Mouse (Mus musculus) cerebellum, postnatal 14 days (tissue): ENCODE results near the gene Ly6f.
"Not testable (repeated sequence)": the region's sequence is repeated elsewhere in the genome, so short reads cannot be mapped to it uniquely, and the experiment has no call there.

Source experiments
- DNase-seq, 2 experiments: peaks; one replicate each; pipeline ENCODE4 v3.0.0; 2021; ENCODE audit warnings: mixed read lengths in 2 of 2

Gene Ly6f

DNA sequence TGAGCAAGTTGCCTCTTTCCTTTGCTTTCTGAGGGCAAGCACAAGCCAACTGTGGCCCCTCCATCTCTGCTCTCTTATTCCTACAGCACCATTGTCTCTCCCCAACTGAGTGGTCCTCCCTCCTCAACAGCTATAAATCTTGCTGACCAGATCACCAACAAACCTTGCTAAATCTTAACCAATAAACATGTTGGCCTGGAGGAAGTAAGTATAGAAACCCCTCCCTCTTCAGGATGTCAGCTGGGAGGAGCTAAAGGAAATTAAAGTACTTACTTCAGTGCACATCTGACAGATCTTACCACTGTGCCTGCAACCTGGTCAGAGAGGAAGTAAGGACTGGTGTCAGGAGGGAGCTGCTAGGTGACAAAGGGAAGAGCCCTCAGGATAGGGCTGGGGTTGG is at the start of gene Ly6f:
Gene Ly6f, plus strand, starts transcription at position 301 of the 400 bp plus-strand sequence.
- no peak for DNase-seq

DNA sequence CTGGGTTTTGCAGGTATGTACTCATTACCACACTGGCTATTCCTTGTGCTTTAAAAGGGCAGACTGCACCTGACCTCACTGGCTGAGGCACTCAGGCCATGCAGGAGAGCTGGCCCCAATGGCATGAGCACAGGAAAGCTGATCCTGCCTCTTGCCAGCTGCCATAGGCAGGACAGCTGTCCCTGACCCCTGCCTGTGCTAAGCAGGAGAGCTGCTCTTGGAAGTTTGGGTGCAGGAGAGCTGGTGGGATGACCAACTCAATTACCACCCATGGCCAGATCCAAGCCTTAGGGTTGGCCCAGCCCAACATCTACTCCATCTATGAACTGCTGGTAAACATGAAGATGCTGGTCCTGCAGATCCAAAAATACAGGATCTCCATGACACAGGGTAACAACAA is 46.3 kb upstream of the Ly6f start:
- no peak for DNase-seq

DNA sequence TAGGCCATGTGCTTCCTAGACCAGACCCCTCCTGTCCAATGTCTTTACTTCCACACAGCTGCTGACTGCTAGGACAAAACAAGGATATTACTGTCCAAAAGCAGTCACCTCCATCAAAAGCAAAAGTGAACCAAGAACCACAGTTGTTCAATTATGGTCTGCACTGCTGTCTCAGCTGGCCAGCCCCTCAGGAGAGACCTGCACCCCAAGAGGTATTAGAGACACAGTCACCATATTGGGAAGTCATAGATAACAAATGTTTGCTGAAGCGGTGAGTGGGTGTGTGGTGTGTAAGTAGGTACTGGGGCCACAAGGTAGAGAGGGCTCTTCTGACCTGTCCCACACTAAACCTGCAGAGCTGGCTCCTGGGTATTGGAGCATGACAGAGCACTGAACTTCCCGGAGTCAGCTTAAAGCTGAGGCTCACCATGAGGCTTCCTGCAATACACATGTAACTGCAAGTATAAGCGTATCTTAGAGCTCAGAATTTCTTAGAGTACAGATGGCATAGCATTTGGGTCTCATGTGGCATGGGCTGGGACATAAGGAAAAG is 30.4 kb upstream of the Ly6f start:
- no peak for DNase-seq

DNA sequence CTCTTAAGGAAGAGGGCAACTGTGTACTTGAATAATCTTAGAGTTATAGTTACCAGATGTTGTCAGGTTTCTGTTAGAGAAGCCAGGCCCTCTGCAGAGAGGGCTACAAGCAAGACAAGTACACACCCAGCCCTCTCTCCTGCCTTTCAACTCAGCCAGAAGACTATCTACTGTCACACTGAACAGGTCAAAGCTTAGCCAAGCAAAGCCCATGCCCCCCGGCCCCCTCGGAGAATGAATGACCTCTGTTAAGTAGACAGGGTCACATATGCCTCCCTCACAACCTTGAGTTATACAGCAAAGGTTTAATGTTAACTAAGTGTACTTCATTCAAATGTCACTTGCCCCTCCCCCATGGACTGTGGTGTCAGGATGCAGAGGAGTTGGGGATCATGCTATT is 27.7 kb upstream of the Ly6f start:
- no peak for DNase-seq

DNA sequence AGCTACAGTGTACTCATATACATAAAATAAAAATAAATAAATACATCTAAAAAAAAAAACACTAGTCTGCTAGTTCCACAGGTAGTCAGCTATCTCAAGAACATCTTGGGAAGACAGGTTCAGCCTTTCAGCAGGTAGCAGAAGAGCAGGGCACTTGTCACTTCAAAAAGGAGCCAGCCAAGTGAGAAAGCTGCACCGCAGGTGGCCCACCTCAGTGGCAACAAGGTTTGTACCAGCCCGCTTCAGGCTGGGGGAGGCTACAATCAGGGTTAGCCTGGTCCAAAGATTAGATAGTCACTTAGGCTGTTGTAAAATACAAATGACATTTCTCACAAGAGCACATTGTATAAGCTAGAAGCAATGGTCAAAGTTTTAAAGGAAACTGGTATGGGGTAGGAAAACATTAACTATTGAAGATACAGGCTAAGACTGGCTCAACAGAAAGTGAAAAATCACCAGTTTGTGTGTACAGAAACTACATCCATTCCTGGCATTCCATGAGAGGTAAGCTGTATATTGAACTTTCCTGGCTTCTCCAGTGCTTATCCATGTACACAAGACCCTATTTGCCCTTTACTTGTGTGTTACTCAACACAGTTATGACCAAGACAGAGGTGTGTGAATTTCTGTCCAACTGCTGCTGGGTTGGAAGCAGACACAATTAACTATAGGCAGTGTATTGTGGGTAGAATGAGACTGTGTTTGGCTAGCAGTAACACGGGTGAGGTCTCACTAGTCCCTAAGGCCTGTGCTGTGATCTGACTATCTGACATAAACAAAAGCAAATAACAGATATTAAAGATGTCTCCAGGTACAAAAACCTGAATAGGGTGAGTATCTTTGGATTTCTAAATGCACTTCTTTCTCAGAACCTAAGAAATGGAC is 25.2 kb upstream of the Ly6f start:
- DNase-seq = no peak

DNA sequence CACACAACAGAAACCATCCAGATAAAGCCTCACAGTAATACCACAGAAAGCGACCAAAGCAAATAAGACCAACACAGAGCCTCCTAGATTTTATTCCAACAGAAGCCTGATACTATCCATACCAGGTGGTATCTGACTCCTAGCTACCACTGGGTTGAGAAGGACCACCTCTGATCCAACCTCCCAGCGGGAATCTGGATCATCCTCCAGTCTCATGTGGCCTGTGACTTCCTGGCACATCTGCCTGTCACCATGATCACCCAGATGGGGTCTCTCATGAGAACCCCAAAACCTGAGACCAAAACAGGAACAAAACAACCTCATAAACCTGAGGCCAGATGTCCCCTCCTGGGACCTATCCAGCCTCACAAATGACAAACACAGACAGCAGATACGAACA is 13.6 kb upstream of the Ly6f start:
- DNase-seq = no peak

DNA sequence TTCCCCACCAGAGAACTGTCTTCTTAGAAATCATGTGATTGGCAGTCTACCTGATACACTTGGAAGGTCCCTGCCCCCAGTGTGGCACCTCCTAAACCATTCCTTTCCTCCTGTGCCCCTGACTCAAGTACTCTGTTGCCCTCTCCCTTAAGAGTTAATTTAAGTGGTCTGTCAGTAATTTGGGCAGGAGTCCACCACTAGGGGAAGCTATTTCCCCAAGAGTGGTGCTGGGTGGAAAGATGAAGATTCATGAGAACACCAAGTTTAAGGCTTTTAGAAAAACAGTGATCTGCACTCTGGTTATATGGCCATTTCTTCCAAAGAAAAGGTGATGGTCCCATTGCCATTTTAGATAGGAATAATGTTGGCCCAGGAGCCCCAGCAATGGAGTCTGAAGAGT is 2.4 kb upstream of the Ly6f start:
- DNase-seq = no peak

DNA sequence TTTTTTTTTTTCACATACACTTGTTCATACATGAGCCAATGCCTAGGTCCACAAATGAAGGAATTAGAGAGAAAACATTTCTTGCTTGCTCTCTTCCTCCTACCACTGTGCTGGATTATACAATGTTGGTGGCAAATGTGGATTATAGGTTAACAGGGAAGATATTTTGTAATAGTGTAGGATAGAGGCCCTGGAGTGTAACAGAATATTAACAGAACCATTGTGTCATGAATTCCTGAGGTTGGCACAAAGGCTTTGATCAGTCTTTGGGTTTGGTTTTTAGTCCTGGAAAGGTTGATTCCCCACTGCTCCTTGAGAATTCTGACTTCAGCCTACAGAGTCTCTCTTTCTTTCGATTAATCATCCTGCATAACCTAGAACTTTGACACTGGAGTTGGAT is 1.6 kb upstream of the Ly6f start:
- no peak for DNase-seq

DNA sequence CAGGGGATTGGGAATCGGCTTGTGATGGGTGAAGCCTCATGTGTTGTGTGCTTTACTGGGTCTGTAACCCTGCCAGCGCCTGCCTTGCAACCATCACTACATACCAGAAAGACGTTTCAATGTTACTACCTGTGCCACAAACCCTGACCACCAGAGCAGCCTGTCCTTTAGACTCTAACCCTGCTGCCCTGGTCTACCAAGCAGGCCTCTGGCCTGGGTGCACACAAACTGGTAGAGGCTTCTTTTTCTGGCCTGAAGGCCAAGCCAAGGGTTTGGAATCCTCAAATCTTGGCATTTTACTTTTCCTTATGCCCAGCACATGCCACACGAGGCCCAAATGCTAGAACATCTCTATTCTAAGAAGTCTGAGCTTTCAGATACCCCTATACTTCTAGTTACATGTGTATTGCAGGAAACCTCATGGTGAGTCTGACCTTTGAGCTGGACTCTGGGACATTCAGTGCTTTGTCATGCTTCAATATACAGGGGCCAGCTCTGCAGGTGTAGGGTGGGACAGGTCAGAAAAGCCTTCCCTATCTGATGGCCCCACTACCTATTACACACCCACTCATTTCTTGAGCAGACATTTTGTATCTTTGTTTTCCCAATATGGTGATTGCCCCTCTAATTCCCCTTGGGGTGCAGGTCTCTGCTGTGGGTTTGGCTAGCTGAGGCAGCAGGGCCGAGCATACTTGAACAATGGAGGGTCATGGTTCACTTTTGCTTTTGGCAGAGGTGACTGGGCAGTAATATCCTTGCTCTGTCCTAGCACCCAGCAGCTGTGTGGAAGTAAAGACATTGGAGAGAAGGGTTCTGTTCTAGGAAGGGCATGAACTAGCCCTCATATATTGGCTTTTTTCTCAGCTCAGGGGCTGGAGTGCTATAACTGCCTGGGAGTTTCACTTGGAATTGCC is 952 bp downstream of the Ly6f start:
- DNase-seq = no peak

DNA sequence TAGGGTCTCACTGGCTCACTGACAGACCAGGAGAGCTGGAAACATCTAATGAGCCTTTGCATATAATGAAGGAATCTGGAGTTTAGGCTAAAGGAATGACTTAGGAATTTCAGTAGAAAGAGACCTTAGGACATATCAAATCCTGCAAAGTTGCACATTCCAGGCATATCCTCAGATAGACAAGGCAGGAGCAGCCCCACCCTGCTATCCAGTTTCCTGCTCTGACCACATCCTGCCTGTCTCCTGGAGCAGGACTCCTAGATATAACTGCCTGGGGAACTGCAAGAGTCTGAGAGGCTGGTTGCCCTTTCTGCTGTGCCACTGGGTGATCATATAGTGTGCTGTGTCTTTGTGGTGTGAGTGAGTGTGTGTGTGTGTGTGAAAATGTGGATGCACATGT is 1.9 kb downstream of the Ly6f start:
- no peak for DNase-seq

DNA sequence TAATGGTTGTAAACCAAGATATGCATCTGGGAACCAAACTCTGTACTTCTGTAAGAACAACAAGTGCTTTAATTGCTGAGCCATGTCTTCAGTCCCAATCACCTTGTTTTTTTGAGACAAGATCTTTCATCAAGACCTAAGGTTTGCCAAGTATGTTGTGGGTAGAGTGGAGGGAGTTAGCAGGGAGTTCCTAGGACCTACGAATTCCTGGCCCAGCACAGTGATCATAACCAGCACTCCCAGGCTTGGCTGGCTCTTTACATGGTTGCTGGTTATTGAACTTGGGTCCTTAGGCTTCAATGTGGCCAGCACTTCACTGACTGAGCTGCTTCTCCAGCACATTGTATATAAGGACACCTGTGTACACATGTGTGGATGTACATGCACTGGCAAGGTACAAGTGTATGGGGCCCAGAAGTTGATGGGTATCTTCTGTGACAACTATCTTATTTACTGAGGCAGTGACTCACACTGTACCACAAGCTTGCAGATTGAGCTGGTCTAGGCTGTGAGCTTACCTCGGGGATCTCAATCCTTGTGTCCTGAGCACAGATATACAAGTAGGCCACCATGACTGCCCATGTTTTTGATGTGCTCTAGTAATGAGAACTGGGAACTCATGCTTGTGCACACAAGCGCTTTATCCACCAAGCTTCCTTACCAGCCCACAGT is 2.6 kb downstream of the Ly6f start:
- no peak for DNase-seq

DNA sequence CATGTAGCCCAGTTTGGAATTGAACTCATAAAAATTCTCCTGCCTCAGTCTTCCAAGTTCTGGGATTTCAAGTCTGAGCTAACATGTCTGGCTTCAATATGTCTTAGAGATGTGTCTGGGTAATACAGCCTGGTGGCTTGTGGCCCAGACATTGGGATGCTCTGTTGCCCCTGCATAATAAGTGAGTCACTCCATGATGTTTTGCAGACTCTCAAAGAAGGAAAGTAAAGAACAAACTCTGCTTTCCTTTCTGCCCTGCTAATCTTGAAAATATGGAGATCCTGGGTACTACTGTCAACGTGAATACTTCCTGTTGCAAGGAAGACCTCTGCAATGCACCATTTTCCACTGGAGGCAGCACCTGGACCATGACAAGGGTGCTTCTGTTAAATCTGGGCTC is 3.2 kb downstream of the Ly6f start:
- no peak for DNase-seq

DNA sequence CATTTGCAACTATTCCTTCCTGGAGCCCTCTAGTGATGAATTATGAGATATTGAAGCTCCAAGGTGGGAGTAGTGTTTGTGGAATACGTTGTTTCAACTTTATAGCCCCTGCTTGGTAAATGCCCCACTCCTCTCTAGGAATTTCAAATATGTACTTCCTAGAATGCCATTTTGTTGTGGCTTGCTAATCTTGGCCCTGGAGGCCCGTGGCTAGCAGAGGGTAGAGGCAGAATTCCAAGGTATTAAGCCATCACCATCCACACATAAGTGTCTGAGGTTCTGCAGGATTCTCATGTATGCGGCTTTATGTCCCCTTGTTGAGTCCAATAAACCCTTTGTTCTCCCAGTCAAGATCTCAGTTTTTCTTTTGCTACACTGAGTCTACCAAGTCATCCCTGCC is 3.7 kb downstream of the Ly6f start:
- DNase-seq = no peak

DNA sequence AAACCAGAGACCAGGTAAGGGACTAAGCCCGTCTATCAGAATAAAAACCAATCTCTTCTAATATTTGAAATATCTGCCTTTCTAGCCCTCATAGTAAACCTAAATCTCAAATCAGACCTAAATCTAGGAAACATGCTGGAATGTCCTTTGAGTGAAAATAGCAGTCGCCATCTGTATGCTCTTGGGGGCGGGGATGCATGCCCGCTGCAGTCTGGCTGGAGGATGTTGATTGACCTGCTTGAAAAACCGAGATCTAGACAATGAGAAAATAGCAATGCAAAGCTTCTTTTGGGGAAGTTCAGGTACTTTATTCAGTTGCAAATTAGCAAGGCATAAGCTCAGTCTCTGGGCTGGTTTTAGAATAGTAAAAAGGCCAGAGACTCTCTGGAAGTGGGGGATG is 13.8 kb downstream of the Ly6f start:
- DNase-seq = not testable (repeated sequence)

DNA sequence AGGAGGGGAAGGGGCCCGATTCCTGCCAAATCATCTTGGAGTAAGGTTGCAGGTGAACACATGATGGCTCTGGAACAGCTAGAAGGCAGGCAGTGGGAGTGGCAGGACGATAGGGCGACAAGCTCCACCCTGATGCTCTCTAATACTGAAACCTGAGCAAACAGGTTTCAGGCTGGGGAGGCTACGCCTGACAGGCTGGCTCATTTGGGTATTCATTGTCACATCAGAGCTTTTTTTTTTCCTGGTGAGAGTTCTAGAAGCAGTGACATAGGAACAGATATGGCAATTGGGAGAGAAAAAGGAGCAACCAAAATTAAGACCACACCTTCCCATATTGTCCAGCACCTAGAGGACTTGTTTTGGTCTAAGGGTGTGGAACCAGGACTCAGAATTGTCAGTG is 18.3 kb downstream of the Ly6f start:
- not testable (repeated sequence) for DNase-seq

DNA sequence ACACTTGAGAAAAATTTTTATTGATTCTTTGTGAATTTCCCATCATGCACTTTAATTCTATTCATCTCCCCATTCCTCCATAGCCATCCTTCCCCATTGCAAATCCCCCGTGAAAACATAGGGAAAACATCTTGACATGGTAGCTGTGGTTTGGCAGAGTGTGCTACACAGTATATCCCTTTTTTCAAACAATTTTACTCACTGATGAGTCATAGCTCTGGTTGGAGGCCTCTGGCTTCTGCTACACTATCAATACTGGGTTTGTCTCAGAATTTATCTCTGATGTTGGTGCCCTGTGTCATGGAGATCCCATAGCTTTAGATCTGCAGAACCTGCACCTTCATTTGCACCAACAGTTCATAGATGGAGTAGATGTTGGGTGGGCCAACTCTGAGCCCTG is 24.2 kb downstream of the Ly6f start:
- no peak for DNase-seq

DNA sequence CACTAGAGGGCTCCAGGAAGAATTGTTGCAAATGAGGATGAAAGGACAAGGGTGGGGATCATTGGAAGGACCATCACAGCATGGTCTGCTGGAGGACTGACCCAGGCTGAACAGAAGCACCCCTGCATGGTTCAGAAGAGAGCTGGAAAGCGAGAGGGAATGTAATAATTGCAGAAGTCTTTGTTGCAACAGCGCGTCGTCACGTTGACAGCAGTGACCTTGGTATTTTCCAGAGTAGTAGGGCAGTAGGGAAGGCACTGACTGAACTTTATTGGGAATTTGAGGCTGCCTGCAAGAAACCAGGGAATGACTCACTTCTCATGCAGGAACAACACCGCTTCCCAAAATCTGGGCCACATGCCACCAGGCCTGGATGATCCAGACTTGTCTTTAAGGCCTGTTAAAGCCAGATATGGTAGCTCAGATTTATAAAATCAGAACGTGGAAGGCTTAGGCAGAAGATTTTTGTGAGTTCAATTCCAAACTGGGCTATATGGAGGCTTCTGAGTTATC is 25.7 kb downstream of the Ly6f start:
- peak in 1 of 2 experiments; percentile 3 for DNase-seq

DNA sequence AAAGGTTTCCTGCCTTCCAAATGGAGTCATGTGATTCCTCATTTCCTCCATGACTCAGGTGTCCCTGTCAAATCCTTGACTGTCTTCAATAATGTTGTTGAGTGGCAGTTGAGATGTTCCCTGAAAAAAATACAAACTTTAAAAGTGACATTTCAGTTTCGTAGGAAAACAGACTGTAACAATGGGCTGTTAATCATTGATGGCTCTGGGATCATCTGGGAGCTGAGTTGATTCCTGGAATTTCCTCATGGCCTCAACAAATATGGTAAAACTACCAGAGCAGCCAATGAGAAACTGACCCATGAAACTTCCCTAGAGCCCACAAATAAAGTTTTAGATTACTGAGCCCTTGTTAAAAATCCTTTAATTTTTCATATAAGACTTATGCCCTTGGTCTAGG is 37.9 kb downstream of the Ly6f start:
- no peak for DNase-seq

DNA sequence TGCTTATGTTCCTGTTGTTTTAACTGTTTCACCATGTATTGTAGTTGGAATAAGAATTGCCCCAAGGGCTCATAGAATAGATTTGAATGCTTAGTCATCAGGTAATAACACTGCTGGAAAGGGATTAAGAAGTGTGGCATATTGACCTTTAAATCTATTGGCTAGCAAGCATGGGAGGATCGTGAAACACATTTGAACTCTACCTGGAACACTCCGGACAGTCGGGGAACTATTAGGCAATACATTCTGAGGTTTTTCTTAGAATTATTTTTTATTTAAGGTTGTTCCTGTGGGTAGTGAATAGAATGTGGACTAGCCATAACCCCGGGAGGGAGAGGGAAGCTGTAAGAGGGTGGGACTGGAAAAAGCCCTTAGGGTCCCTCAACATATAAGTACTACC is 41.0 kb downstream of the Ly6f start:
- DNase-seq = no peak

DNA sequence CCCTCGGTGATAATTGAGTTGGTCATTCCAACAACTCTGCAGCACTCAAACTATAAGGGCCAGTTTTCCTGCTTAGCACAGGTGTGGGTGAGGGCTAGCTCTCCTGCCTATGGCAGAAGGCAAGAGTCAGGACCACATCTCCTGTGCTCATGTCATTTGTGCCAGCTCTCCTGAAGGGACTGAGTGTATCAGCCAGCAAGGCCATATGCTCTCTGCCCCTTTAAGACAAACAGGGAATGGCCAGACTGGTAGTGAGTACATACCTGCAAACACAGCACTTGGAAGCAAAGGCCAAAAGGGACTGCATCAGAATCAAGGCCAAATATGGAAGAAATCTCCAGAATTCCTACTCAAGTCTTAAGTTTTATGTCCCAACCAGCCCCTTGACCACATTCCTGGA is 41.7 kb downstream of the Ly6f start:
- peak in 1 of 2 experiments; percentile 25 for DNase-seq

DNA sequence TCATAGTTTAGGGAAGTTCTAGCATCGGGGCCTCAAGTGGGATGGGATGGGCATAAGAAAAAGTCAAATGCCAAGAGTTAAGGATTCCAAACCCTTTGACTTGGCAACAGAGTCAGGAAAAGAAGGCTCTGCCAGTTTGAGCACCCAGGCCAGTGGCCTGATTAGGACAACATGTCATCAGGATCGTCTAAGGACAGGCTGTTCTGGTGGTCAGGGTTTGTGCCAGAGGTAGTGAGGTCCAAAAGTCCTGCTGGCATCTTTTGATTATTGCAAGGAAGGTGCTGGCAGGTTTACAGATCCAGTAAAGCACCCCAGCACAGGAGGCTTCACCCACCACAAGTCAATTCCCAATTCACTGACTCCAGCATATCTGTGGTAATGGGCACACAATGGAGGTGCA is 46.2 kb downstream of the Ly6f start:
- no peak for DNase-seq

DNA sequence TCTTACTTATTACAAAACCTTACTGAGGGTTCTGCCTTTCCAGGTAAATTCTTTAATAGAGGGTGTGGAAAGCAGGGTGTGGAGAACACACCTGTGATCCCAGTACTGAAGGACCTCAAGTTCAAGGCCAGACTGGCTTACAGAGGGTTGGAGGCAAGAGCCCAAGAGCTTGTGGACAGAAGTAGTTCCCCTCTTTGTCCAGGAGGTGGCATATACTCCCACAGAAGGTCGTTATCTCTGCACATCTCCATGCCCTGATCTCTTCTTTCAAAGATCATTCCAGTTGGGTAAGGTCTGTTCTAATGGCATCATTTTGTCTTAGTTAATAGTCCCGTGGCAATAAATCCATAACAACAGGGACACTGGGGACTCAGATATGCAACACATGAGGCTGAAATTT is 49.0 kb downstream of the Ly6f start:
- DNase-seq = peak in 1 of 2 experiments; percentile 2

DNA sequence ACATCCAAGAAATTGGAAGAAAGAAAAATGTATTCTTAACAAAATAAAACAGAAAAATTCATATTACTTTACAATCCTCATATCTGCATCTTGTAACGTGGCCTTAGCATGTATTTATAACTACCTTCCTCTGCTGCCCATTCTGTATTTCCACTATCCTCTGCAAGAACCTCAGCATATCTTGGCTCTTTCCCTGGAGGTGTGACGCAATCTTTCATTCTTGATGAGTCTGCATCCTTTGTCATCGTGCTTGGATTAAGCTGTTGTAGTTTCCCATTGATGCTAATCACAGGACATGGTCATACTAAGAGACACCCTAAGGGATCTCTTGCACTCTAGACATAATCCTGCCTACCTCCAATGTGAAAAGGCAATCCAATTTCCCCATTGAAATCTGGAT is 50.4 kb downstream of the Ly6f start:
- DNase-seq = no peak
